Mouse (Mus musculus) kidney, postnatal 0 days (tissue): ENCODE measurements around the gene Hoxb6. TPM values are rescaled to one million over a fixed set of nuclear protein-coding genes. Genes with fewer than 3 reads are reported as not detected.
A peak's percentile ranks its signal among the peaks of the same experiment; 100 is the strongest.

ENCODE experiments used
- ATAC-seq: fragments of 200-750 bp; cut with Nextera tagmentation; replicated peaks from 2 replicates; pipeline ENCODE4 v1.8.0; 2017; ENCODE audit warnings: low read depth, moderate number of reproducible peaks, moderate TSS enrichment, moderate library complexity; ENCODE audit not compliant: low FRiP score
- DNase-seq: peaks from one replicate; pipeline ENCODE4 v3.0.0-alpha.2; 2016; ENCODE audit warnings: low spot score
- H3K27ac ChIP-seq: fragments of 300-500 bp; sonication (generic); 2 replicates; pipeline ENCODE4 v1.5.1; 2014; ENCODE audit warnings: mild to moderate bottlenecking
- H3K27me3 ChIP-seq: fragments of 300-500 bp; sonication (generic); 2 replicates; pipeline ENCODE4 v1.6.1; 2014; ENCODE audit warnings: low read length, mixed read lengths; ENCODE audit not compliant: insufficient read depth
- H3K36me3 ChIP-seq: fragments of 300-500 bp; sonication (generic); 2 replicates; pipeline ENCODE4 v1.6.1; 2014; ENCODE audit warnings: low read length, mixed read lengths; ENCODE audit not compliant: insufficient read depth
- H3K4me1 ChIP-seq: fragments of 300-500 bp; sonication (generic); replicated peaks from 2 replicates; pipeline ENCODE4 v1.6.1; 2014; ENCODE audit warnings: antibody characterized with exemption, low read length, mixed read lengths; ENCODE audit not compliant: insufficient read depth
- H3K4me2 ChIP-seq: fragments of 300-500 bp; sonication (generic); 2 replicates; pipeline ENCODE4 v1.6.1; 2014; ENCODE audit warnings: mild to moderate bottlenecking, low read length, moderate library complexity, mixed read lengths
- H3K4me3 ChIP-seq: fragments of 300-500 bp; sonication (generic); replicated peaks from 2 replicates; pipeline ENCODE4 v1.5.1; 2014; ENCODE audit warnings: low read depth, low read length
- H3K9ac ChIP-seq: fragments of 300-500 bp; sonication (generic); 2 replicates; pipeline ENCODE4 v1.6.1; 2014; ENCODE audit warnings: low read depth, low read length
- H3K9me3 ChIP-seq: fragments of 300-500 bp; sonication (generic); replicated peaks from 2 replicates; pipeline ENCODE4 v1.6.1; 2016; ENCODE audit warnings: low read length, inconsistent platforms, mixed read lengths
- CTCF ChIP-seq: IDR thresholded peaks from 2 replicates; pipeline ENCODE4 v1.5.1; 2016; ENCODE audit warnings: antibody characterized with exemption, low read depth, mild to moderate bottlenecking, moderate library complexity
- WGBS: fragments of 180-500 bp; shearing (Covaris S2); extraction: QIAGEN DNeasy Blood & Tissue Kit; methylation state at CpG from one replicate; pipeline ENCODE4 v1.1.7; 2014; 5-methylcytosine and 5-hydroxymethylcytosine counted together
- polyA plus RNA-seq: library from polyadenylated mRNA; unstranded; fragments of >200 nt; fragmentation: Nextera tagmentation; extraction: Ambion mirVana; gene quantifications from 2 replicates; pipeline ENCODE4 v1.2.1, GENCODE M21; 2015

Gene Hoxb6
- polyA plus RNA-seq, 1 experiment from 2014 or later: 45.0 TPM

GRCm38 (mm10) chr11:96267021-96267920, 25.0 kb upstream of the Hoxb6 start:
- H3K27ac ChIP-seq: no peak overlapping the region
- 71% methylated on average over 7 of the region's 7 CpGs for WGBS
- no peak overlapping the region for H3K4me2 ChIP-seq
- TF ChIP-seq CTCF: no peak
- ATAC-seq: no peak
- peaks cover 16% of the 10 kb centered on the region; the same call in 1 of the 2 replicates for H3K36me3 ChIP-seq
- DNase-seq: no peak
- no peak overlapping the region for H3K9ac ChIP-seq
- H3K27me3 ChIP-seq: no peaks in the 10 kb centered on the region
- H3K4me1 ChIP-seq: peaks cover 28% of the 10 kb centered on the region
- no peak overlapping the region for H3K4me3 ChIP-seq
- H3K9me3 ChIP-seq: no peaks in the 10 kb centered on the region

GRCm38 (mm10) chr11:96268031-96268745, 24.1 kb upstream of the Hoxb6 start:
- Histone ChIP-seq H3K9ac (no peak overlapping the region), H3K9me3 (no peaks in the 10 kb centered on the region), H3K4me2 (no peak overlapping the region), H3K27ac (no peak overlapping the region), H3K36me3 (peaks cover 13% of the 10 kb centered on the region; the same call in 1 of the 2 replicates), H3K4me3 (no peak overlapping the region), H3K4me1 (peaks cover 26% of the 10 kb centered on the region), H3K27me3 (no peaks in the 10 kb centered on the region)
- no peak for TF ChIP-seq CTCF
- 70% methylated on average over 1 of the region's 1 CpGs for WGBS
- no peak for ATAC-seq
- no peak for DNase-seq

GRCm38 (mm10) chr11:96269869-96270268, 22.4 kb upstream of the Hoxb6 start:
- Histone ChIP-seq H3K9ac (peak overlapping the region; percentile 72; the same call in 1 of the 2 replicates), H3K4me1 (peaks cover 16% of the 10 kb centered on the region), H3K27me3 (no peaks in the 10 kb centered on the region), H3K9me3 (no peaks in the 10 kb centered on the region), H3K4me2 (peak overlapping the region; percentile 66), H3K36me3 (peaks cover 7% of the 10 kb centered on the region; the same call in 1 of the 2 replicates), H3K27ac (peak overlapping the region; percentile 92), H3K4me3 (peak overlapping the region; percentile 14; the same call in 1 of the 2 replicates)
- TF ChIP-seq CTCF: no peak
- DNase-seq (peak; percentile 77), ATAC-seq (no peak)
- WGBS: 1% methylated on average over 19 of the region's 19 CpGs

- DNase-seq: peak; percentile 88
- Histone ChIP-seq H3K4me1 (peaks cover 16% of the 10 kb centered on the region), H3K27me3 (no peaks in the 10 kb centered on the region), H3K27ac (peak within 1 kb of the TSS; percentile 92), H3K9ac (peak within 1 kb of the TSS; percentile 72), H3K4me3 (peak within 1 kb of the TSS; percentile 53), H3K36me3 (peaks cover 5% of the 10 kb centered on the region; the same call in 1 of the 2 replicates), H3K4me2 (peak within 1 kb of the TSS; percentile 66), H3K9me3 (no peaks in the 10 kb centered on the region)
- no peak for TF ChIP-seq CTCF
- WGBS: 0% methylated on average over 40 of the region's 40 CpGs
- peak; percentile 66 for ATAC-seq
Observed at GRCm38 (mm10) chr11:96270996-96271540, 21.2 kb upstream of the Hoxb6 start, which contains the start of gene Hoxb9. Gene Hoxb9, plus strand, starts transcription at chr11:96271457.

- H3K9ac ChIP-seq: peak overlapping the region; percentile 72
- no peaks in the 10 kb centered on the region for H3K9me3 ChIP-seq
- H3K36me3 ChIP-seq: peaks cover 5% of the 10 kb centered on the region; the same call in 1 of the 2 replicates
- peak overlapping the region; percentile 53 for H3K4me3 ChIP-seq
- H3K4me2 ChIP-seq: peak overlapping the region; percentile 66
- peaks cover 16% of the 10 kb centered on the region for H3K4me1 ChIP-seq
- TF ChIP-seq CTCF: no peak
- H3K27ac ChIP-seq: peak overlapping the region; percentile 92
- WGBS: under 1% methylated on average over 52 of the region's 52 CpGs
- DNase-seq (no peak), ATAC-seq (peak; percentile 55)
- H3K27me3 ChIP-seq: no peaks in the 10 kb centered on the region
Observed at GRCm38 (mm10) chr11:96271541-96272011, 20.7 kb upstream of the Hoxb6 start.
